Mouse (Mus musculus) urinary bladder, adult 2 months (tissue): ENCODE measurements around the gene Srsf3. TPM values are rescaled to one million over a fixed set of nuclear protein-coding genes. Genes with fewer than 3 reads are reported as not detected.
"Not testable (repeated sequence)": the region's sequence is repeated elsewhere in the genome, so short reads cannot be mapped to it uniquely, and the experiment has no call there.

ENCODE experiments used
- DNase-seq: peaks from one replicate; pipeline ENCODE4 v3.0.0; 2022; ENCODE audit warnings: low spot score
- polyA plus RNA-seq: library from polyadenylated mRNA; depleted of rRNA; stranded (reverse); fragments of >200 nt; gene quantifications from 2 replicates; pipeline ENCODE4 v1.2.3, GENCODE M21; 2012; rRNA removed

Gene Srsf3
- polyA plus RNA-seq = 139 and 169 TPM in 2 replicates

- peak; percentile 97 for DNase-seq
Measured at GRCm38 (mm10) chr17:29032274-29033069, at the start of gene Srsf3. Gene Srsf3 (plus strand): TSS chr17:29032628.

GRCm38 (mm10) chr17:28984724-28985420 lies 47.6 kb upstream of the Srsf3 start:
- no peak for DNase-seq

- DNase-seq = no peak
Measured at GRCm38 (mm10) chr17:28986833-28987232, 45.6 kb upstream of the Srsf3 start.

DNA sequence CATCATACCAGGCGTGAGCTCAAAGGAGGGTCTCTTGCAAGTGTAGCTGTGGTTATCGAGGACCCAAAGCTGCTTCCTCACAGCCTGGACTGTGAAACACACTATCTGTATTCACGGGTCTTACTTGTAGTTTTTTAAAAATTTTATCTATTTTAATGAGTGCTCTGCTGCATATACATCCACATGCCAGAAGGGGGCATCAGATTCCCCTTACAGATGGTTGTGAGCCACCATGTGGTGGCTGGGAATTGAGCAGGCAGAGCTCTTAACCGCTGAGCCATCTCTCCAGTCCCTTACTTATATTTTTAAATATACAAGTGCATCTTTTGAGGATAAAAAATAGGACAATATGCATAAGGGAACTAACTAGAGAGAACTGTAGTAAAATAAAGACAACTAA lies 44.7 kb upstream of the Srsf3 start:
- DNase-seq = no peak

DNA sequence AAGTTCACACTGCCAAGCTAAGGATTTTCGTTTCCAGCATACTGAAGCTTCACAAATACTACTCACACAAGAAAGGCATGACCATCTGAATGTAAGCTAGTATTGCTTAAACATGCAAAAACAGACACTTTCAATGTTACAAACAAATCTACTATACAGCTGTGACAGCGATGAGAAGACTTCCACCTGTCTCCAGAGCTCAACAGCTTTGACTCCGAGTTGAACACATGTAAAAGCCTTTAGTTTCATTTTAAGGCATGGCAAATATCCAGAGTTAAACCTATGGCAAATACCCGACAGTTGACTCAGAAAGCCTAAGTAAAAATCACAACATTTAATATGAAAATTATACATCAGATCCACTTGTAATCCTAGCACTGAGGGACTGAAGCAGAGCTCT lies 44.1 kb upstream of the Srsf3 start:
- no peak for DNase-seq

GRCm38 (mm10) chr17:28988996-28989395 lies 43.4 kb upstream of the Srsf3 start:
- no peak for DNase-seq

DNA sequence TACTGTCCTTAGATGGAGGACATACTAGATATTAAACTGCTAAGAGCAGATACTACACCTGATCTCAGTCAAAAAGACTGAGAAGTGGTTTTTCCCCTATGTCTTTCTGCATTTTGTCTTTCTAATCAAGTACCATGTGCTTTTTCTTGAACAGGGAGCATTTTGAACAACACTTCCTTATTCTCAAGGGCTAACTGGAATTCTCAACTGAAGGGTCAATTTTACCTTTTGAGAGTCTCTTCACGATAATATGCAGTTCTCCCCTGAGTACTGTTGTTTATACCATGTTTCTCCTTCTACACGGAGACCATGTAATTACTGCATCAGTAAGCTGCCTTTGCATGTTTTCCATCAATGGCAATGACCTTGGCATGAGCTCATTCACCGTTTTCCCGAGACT lies 42.4 kb upstream of the Srsf3 start:
- DNase-seq = no peak

- no peak for DNase-seq
Measured at GRCm38 (mm10) chr17:28991286-28991685, 41.1 kb upstream of the Srsf3 start.

- DNase-seq = no peak
Measured at GRCm38 (mm10) chr17:28992105-28992504, 40.3 kb upstream of the Srsf3 start.

GRCm38 (mm10) chr17:28993004-28993403 lies 39.4 kb upstream of the Srsf3 start:
- DNase-seq = not testable (repeated sequence)

- DNase-seq = no peak
Measured at GRCm38 (mm10) chr17:28994615-28995014, 37.8 kb upstream of the Srsf3 start.

- no peak for DNase-seq
Measured at GRCm38 (mm10) chr17:29000465-29000864, 32.0 kb upstream of the Srsf3 start.

DNA sequence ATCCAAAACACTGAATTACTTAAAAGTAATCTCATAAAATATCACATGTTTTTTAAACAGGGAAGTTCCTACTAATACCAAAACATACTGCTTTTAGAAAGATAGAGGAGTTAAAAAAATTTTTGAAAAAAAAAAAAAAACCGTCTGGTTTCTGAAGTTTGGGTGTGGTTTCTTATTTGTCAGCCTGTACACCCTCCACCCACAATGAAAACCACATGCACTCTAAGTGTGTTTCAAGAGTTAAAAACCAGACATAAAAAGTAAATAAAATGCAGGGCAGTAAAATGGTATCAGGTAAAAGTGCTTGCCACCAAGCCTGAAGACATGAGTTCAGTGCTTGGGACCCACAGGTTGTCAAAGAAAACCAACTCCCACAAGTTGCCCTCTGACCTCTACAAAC lies 28.7 kb upstream of the Srsf3 start:
- no peak for DNase-seq

- DNase-seq = no peak
Measured at GRCm38 (mm10) chr17:29005002-29005401, 27.4 kb upstream of the Srsf3 start.

DNA sequence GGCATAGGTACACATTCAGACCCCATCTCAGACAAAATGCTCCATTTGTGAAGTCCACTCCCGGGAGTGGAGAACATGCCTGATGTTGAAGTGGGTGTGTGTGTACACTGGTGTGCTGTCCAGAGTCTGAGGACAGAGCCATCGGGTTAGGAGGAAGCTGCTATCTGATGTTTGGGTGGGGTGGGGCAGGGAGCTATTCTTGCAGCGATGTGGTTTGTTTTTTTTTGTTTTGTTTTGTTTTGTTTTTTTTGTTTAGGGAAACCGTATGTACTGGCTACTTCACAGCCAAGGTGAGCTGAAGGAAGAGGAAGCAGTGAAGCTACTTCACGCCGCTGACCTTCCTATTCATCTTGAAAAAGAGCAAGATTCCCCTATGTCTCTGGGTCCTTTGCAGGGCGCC lies 25.6 kb upstream of the Srsf3 start:
- no peak for DNase-seq

DNA sequence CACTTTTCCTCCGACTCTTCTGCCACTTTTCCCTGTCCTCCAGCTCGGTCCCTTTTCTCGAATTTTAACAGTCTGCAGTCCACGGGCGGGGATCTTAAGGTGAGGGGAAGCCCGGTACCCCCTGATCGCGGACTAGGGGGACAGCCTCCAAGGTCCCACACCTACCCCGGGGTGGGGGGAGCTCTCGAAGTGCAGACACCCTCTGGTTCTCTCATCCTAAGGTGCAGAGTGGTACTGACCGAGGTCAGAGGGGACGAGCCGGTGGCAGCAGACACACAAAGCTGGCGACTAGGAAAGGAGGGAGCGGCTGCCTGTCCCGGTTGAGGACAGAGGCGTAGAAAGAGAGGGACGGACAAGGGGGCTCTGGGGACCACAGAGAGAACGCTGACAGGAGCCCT lies 25.2 kb upstream of the Srsf3 start:
- no peak for DNase-seq

DNA sequence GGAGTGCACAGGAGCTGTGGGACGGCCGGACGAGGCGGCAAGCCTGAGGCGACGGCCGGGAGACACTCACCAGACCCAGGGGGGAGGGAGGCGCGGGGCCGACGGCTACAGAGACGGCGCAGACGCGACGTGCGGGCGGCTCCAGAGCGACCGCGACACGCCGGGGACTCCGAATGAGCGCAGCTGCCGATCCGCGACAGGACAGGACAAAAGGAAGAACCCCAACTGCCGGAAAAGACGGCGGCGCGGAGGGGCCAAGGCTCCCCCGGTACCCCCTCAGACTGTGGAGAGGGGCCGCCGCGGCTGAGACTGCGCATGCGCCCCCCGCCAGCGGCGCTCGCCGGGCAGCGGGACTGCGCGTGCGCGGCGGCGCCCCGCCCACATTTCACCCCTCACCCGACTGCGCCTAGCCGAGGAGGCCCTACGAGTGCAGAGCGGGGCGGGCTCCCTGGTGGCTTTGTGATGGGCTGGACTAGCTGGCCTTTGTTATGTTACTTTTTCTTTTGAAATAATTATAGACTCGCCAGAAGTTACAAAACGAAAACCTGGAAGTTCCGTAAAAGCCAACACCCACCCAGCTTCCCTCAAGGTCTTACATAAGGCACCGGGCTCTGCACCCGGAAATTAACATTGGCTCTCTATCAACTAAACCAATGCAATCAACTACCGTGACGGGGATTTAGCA lies 24.6 kb upstream of the Srsf3 start, which contains the start of gene Stk38:
TSS of gene Stk38 (minus strand) at position 355 of the 685 bp plus-strand sequence.
- DNase-seq = peak; percentile 99

GRCm38 (mm10) chr17:29008326-29008650 lies 24.1 kb upstream of the Srsf3 start:
- no peak for DNase-seq

DNA sequence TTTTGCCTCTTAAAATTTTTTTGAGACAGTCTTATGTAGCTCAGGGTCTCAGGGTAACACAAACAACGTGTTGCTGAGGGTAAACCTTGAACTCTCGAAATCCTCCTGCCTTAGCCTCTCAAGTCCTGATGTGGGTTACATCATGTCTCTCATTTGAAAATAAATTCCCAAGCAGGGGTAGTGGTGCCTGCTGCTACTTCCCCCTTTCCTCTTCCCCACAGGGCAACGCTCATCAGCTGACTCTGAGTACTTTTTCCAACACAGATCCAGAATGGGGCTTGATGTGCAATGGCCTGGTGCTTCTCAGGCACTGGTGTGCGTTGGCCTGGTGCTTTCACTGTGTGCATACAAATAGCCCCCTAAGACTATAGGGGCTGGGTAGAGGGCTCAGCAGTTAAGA lies 23.2 kb upstream of the Srsf3 start:
- DNase-seq = no peak

DNA sequence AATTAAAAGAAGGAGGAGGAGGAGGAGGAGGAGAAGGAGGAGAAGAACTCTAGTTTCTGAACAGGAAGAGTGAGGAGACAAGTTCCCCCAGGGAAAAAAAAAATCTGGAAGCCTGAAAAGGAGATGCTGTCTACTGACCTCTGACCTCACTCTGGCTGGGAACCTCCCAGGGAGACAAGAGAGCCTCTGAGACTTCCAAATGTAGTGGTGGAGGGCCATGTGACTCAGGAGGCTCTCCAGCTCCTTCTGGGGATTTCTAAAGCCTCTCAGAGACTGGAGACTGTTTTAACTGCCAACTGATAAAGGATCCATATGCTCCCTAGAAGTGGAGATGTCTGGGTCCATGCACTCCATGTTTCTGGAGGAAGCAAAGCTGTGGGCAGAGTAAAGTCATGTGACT lies 18.2 kb upstream of the Srsf3 start:
- no peak for DNase-seq

DNA sequence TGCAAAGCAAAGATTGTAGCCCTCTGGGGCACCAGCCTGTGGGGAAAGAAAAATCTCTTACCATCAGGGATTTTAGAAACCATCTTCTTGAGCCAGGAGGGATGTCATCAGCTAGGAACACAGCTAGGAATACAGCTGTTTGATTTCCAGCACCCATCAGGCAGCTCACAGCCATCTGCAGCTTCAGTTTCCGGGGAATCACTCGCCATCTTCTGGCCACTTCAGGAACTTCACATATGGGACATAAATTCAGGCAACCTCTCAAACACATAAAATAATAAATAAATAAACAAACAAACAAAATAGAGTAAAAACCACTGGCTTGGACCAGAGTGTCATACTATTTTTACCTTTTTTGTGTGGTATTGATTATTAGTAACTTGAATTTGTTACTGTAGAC lies 16.8 kb upstream of the Srsf3 start:
- no peak for DNase-seq

DNA sequence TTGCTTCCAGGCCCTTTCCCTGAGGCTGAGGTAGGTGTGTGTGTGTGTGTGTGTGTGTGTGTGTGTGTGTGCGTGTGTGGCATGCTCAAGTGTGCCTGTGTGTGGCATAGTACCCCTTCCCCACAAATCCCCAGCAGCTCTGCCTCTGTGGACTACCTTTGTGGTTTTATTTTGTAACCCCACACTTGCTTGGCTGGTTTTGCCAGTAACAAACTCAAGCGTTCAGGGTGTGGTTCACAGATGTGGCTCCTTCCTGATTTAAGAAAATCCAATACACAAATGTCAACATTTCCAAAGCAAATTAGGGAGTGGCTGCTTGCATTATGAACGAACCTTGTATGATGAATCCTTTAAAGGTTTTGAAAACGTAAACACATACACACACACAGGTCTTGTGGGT lies 15.7 kb upstream of the Srsf3 start:
- DNase-seq = no peak
